Mouse (Mus musculus): Measurements from ENCODE around the gene Dnmt1.
"Not testable (repeated sequence)": the region's sequence is repeated elsewhere in the genome, so short reads cannot be mapped to it uniquely, and the experiment has no call there.

Dnmt1 gene

GRCm38 (mm10) chr9:20959430-20959938, at the start of gene Dnmt1:
Dnmt1 (minus strand) TSS chr9:20959888.
- DNase-seq, result no peak

GRCm38 (mm10) chr9:21008007-21008406, 48.3 kb upstream of the Dnmt1 start:
- DNase-seq, result no peak

- no peak for DNase-seq
Observed at GRCm38 (mm10) chr9:21007313-21007952, 47.7 kb upstream of the Dnmt1 start.

GRCm38 (mm10) chr9:21002627-21003551, 43.2 kb upstream of the Dnmt1 start, which contains the start of gene Mrpl4:
Mrpl4 (plus strand) TSS chr9:21002738.
- DNase-seq, result peak; percentile 84 to 86

GRCm38 (mm10) chr9:21002270-21002626, 42.6 kb upstream of the Dnmt1 start:
- no peak for DNase-seq

GRCm38 (mm10) chr9:21001651-21002200, 42.0 kb upstream of the Dnmt1 start:
- DNase-seq, result no peak

- DNase-seq, result no peak
Observed at GRCm38 (mm10) chr9:21000811-21001210, 41.1 kb upstream of the Dnmt1 start.

GRCm38 (mm10) chr9:20998337-20998736, 38.6 kb upstream of the Dnmt1 start:
- not testable (repeated sequence) for DNase-seq

- DNase-seq, result no peak
Observed at GRCm38 (mm10) chr9:20997065-20997464, 37.4 kb upstream of the Dnmt1 start.

GRCm38 (mm10) chr9:20995069-20995468, 35.4 kb upstream of the Dnmt1 start:
- no peak for DNase-seq

GRCm38 (mm10) chr9:20993165-20993898, 33.6 kb upstream of the Dnmt1 start:
- peak; percentile 93 to 94 for DNase-seq

GRCm38 (mm10) chr9:20991587-20991986, 31.9 kb upstream of the Dnmt1 start:
- DNase-seq, result no peak

GRCm38 (mm10) chr9:20990861-20991260, 31.2 kb upstream of the Dnmt1 start:
- peak; percentile 82 to 86 for DNase-seq

GRCm38 (mm10) chr9:20987953-20988352, 28.3 kb upstream of the Dnmt1 start:
- DNase-seq, result no peak

GRCm38 (mm10) chr9:20986952-20987686, 27.4 kb upstream of the Dnmt1 start:
- DNase-seq, result no peak

- DNase-seq, result no peak
Observed at GRCm38 (mm10) chr9:20983169-20983568, 23.5 kb upstream of the Dnmt1 start.

- no peak for DNase-seq
Observed at GRCm38 (mm10) chr9:20982171-20982570, 22.5 kb upstream of the Dnmt1 start.

- DNase-seq, result no peak
Observed at GRCm38 (mm10) chr9:20979769-20980168, 20.1 kb upstream of the Dnmt1 start.

- no peak for DNase-seq
Observed at GRCm38 (mm10) chr9:20979181-20979580, 19.5 kb upstream of the Dnmt1 start.

- DNase-seq, result no peak
Observed at GRCm38 (mm10) chr9:20978409-20979095, 18.9 kb upstream of the Dnmt1 start.

GRCm38 (mm10) chr9:20976961-20977689, 17.4 kb upstream of the Dnmt1 start:
- DNase-seq, result no peak
